Mouse (Mus musculus) MEL-GATA-1-ER (cell line): ENCODE results near the gene Lrp8.

ENCODE experiments used
- DNase-seq: peaks from one replicate; pipeline ENCODE4 v3.0.0-alpha.2; 2012; ENCODE audit warnings: low read depth; ENCODE audit errors: extremely low read depth

Lrp8 gene

GRCm38 (mm10) chr4:107807796-107808195, 5.7 kb downstream of the Lrp8 start:
- DNase-seq = no peak

- DNase-seq = peak; percentile 77
Measured at GRCm38 (mm10) chr4:107808655-107809054, 6.6 kb downstream of the Lrp8 start.

GRCm38 (mm10) chr4:107811006-107811405, 8.9 kb downstream of the Lrp8 start:
- no peak for DNase-seq

- no peak for DNase-seq
Measured at GRCm38 (mm10) chr4:107811716-107812330, 9.8 kb downstream of the Lrp8 start.

GRCm38 (mm10) chr4:107812336-107812735, 10.3 kb downstream of the Lrp8 start:
- DNase-seq = no peak

GRCm38 (mm10) chr4:107816459-107816858, 14.4 kb downstream of the Lrp8 start:
- DNase-seq = no peak

GRCm38 (mm10) chr4:107817463-107817862, 15.4 kb downstream of the Lrp8 start:
- no peak for DNase-seq

GRCm38 (mm10) chr4:107819990-107820719, 18.1 kb downstream of the Lrp8 start:
- no peak for DNase-seq

GRCm38 (mm10) chr4:107820856-107821619, 19.0 kb downstream of the Lrp8 start:
- DNase-seq = no peak

- DNase-seq = no peak
Measured at GRCm38 (mm10) chr4:107822936-107823411, 20.9 kb downstream of the Lrp8 start.

- DNase-seq = no peak
Measured at GRCm38 (mm10) chr4:107823511-107823910, 21.4 kb downstream of the Lrp8 start.

- DNase-seq = no peak
Measured at GRCm38 (mm10) chr4:107828727-107829218, 26.7 kb downstream of the Lrp8 start.

GRCm38 (mm10) chr4:107829675-107830074, 27.6 kb downstream of the Lrp8 start:
- no peak for DNase-seq

- DNase-seq = no peak
Measured at GRCm38 (mm10) chr4:107830189-107830588, 28.1 kb downstream of the Lrp8 start.

- DNase-seq = no peak
Measured at GRCm38 (mm10) chr4:107830821-107831221, 28.8 kb downstream of the Lrp8 start.

- DNase-seq = no peak
Measured at GRCm38 (mm10) chr4:107831678-107832077, 29.6 kb downstream of the Lrp8 start.

GRCm38 (mm10) chr4:107833525-107833924, 31.5 kb downstream of the Lrp8 start:
- DNase-seq = no peak

- no peak for DNase-seq
Measured at GRCm38 (mm10) chr4:107834643-107835314, 32.7 kb downstream of the Lrp8 start.

- DNase-seq = no peak
Measured at GRCm38 (mm10) chr4:107835508-107835909, 33.4 kb downstream of the Lrp8 start.

- no peak for DNase-seq
Measured at GRCm38 (mm10) chr4:107836758-107837157, 34.7 kb downstream of the Lrp8 start.

GRCm38 (mm10) chr4:107837910-107838309, 35.8 kb downstream of the Lrp8 start:
- no peak for DNase-seq
